Mouse (Mus musculus) kidney, embryonic 14.5 days (tissue): ENCODE data around the gene Mpo. TPM values are rescaled to one million over a fixed set of nuclear protein-coding genes. Genes with fewer than 3 reads are reported as not detected.

ENCODE experiments used
- ATAC-seq: fragments of 200-750 bp; cut with Nextera tagmentation; 2 replicates; pipeline ENCODE4 v1.8.0; 2017; ENCODE audit warnings: moderate number of reproducible peaks, mild to moderate bottlenecking, moderate TSS enrichment, moderate library complexity; ENCODE audit not compliant: low FRiP score, low TSS enrichment
- H3K27ac ChIP-seq: fragments of 300-500 bp; sonication (generic); 2 replicates; pipeline ENCODE4 v1.5.1; 2014; ENCODE audit warnings: low read depth, mild to moderate bottlenecking, low read length, moderate library complexity, mixed read lengths
- H3K27me3 ChIP-seq: fragments of 300-500 bp; sonication (generic); 2 replicates; pipeline ENCODE4 v1.6.1; 2014; ENCODE audit warnings: mild to moderate bottlenecking, low read length; ENCODE audit not compliant: control insufficient read depth, insufficient read depth
- H3K36me3 ChIP-seq: fragments of 300-500 bp; sonication (generic); 2 replicates; pipeline ENCODE4 v1.6.1; 2014; ENCODE audit warnings: low read length, mixed read lengths; ENCODE audit not compliant: control insufficient read depth, insufficient read depth
- H3K4me1 ChIP-seq: fragments of 300-500 bp; sonication (generic); 2 replicates; pipeline ENCODE4 v1.6.1; 2014; ENCODE audit warnings: low read length, mixed read lengths; ENCODE audit not compliant: control insufficient read depth, insufficient read depth
- H3K4me2 ChIP-seq: fragments of 300-500 bp; sonication (generic); replicated peaks from 2 replicates; pipeline ENCODE4 v1.6.1; 2014; ENCODE audit warnings: low read depth, mild to moderate bottlenecking, low read length
- H3K4me3 ChIP-seq: fragments of 300-500 bp; sonication (generic); 2 replicates; pipeline ENCODE4 v1.5.1; 2014; ENCODE audit warnings: mild to moderate bottlenecking, low read length
- H3K9ac ChIP-seq: fragments of 300-500 bp; sonication (generic); 2 replicates; pipeline ENCODE4 v1.6.1; 2014; ENCODE audit warnings: low read depth, mild to moderate bottlenecking, low read length, moderate library complexity
- H3K9me3 ChIP-seq: fragments of 300-500 bp; sonication (generic); 2 replicates; pipeline ENCODE4 v1.6.1; 2016; ENCODE audit warnings: low read length; ENCODE audit not compliant: control insufficient read depth
- WGBS: fragments of 180-500 bp; shearing (Covaris S2); extraction: QIAGEN DNeasy Blood & Tissue Kit; methylation state at CpG from one replicate; pipeline ENCODE4 v1.1.7; 2014; 5-methylcytosine and 5-hydroxymethylcytosine counted together
- polyA plus RNA-seq: library from polyadenylated mRNA; unstranded; fragments of >200 nt; fragmentation: Nextera tagmentation; extraction: Ambion mirVana; gene quantifications from 2 replicates; pipeline ENCODE4 v1.2.1, GENCODE M21; 2014

The Mpo gene
- polyA plus RNA-seq, 1 experiment from 2014 or later: 0.41 TPM

- 49% methylated on average over 4 of the region's 4 CpGs for WGBS
Observed at GRCm38 (mm10) chr11:87811396-87811795, 18.0 kb downstream of the Mpo start.

GRCm38 (mm10) chr11:87814831-87815230 lies 21.4 kb downstream of the Mpo start:
- Histone ChIP-seq H3K27me3 (no peaks in the 10 kb centered on the region), H3K9me3 (no peaks in the 10 kb centered on the region), H3K27ac (no peak overlapping the region), H3K4me3 (no peak overlapping the region), H3K36me3 (no peaks in the 10 kb centered on the region), H3K9ac (no peak overlapping the region), H3K4me2 (no peak overlapping the region), H3K4me1 (no peaks in the 10 kb centered on the region)
- WGBS: 76% methylated on average over 8 of the region's 8 CpGs
- no peak for ATAC-seq

More at GRCm38 (mm10) chr11:87811396-87811795, 18.0 kb downstream of the Mpo start:
- H3K9ac ChIP-seq: no peak overlapping the region
- no peaks in the 10 kb centered on the region for H3K27me3 ChIP-seq
- H3K36me3 ChIP-seq: no peaks in the 10 kb centered on the region
- no peak overlapping the region for H3K4me2 ChIP-seq
- H3K9me3 ChIP-seq: no peaks in the 10 kb centered on the region
- H3K27ac ChIP-seq: no peak overlapping the region
- no peaks in the 10 kb centered on the region for H3K4me1 ChIP-seq
- no peak overlapping the region for H3K4me3 ChIP-seq
- no peak for ATAC-seq

- Histone ChIP-seq H3K9ac (0 out of 2 replicates have a peak overlapping the region, but pooled peaks have one; percentile 51), H3K4me3 (peak overlapping the region; percentile 38), H3K36me3 (no peaks in the 10 kb centered on the region), H3K4me2 (peak overlapping the region; percentile 72), H3K27me3 (no peaks in the 10 kb centered on the region), H3K27ac (no peak overlapping the region), H3K9me3 (no peaks in the 10 kb centered on the region), H3K4me1 (no peaks in the 10 kb centered on the region; the same call in 1 of the 2 replicates)
- 3% methylated on average over 30 of the region's 31 CpGs for WGBS
- ATAC-seq: peak; percentile 52
Observed at GRCm38 (mm10) chr11:87816707-87817442, 23.5 kb downstream of the Mpo start.

GRCm38 (mm10) chr11:87817443-87817773 lies 24.0 kb downstream of the Mpo start:
- H3K9ac ChIP-seq: 0 out of 2 replicates have a peak overlapping the region, but pooled peaks have one; percentile 51

GRCm38 (mm10) chr11:87821502-87821901 lies 28.1 kb downstream of the Mpo start:
- no peaks in the 10 kb centered on the region for H3K9me3 ChIP-seq
- 47% methylated on average over 5 of the region's 5 CpGs for WGBS
- no peak for ATAC-seq

More at GRCm38 (mm10) chr11:87817443-87817773, 24.0 kb downstream of the Mpo start:
- Histone ChIP-seq H3K27me3 (no peaks in the 10 kb centered on the region), H3K4me2 (peak overlapping the region; percentile 72), H3K9me3 (no peaks in the 10 kb centered on the region), H3K36me3 (no peaks in the 10 kb centered on the region), H3K27ac (no peak overlapping the region), H3K4me3 (peak overlapping the region; percentile 38), H3K4me1 (no peaks in the 10 kb centered on the region; the same call in 1 of the 2 replicates)
- no peak for ATAC-seq
- WGBS: 32% methylated on average over 4 of the region's 4 CpGs

GRCm38 (mm10) chr11:87828239-87828900 lies 35.0 kb downstream of the Mpo start, which contains the start of gene Lpo:
Lpo (minus strand) TSS chr11:87828289.
- ATAC-seq: no peak
- Histone ChIP-seq H3K4me3 (no peak within 1 kb of the TSS), H3K27ac (no peak within 1 kb of the TSS), H3K9ac (no peak within 1 kb of the TSS), H3K9me3 (no peaks in the 10 kb centered on the region), H3K4me2 (no peak within 1 kb of the TSS), H3K27me3 (no peaks in the 10 kb centered on the region), H3K4me1 (no peaks in the 10 kb centered on the region), H3K36me3 (no peaks in the 10 kb centered on the region)
- 45% methylated on average over 10 of the region's 10 CpGs for WGBS

More at GRCm38 (mm10) chr11:87821502-87821901, 28.1 kb downstream of the Mpo start:
- H3K27ac ChIP-seq: no peak overlapping the region
- no peak overlapping the region for H3K9ac ChIP-seq
- no peak overlapping the region for H3K4me2 ChIP-seq
- no peak overlapping the region for H3K4me3 ChIP-seq
- no peaks in the 10 kb centered on the region for H3K27me3 ChIP-seq
- H3K36me3 ChIP-seq: no peaks in the 10 kb centered on the region
- H3K4me1 ChIP-seq: no peaks in the 10 kb centered on the region; the same call in 1 of the 2 replicates

GRCm38 (mm10) chr11:87840676-87841075 lies 47.3 kb downstream of the Mpo start:
- H3K4me2 ChIP-seq: no peak overlapping the region
- H3K9me3 ChIP-seq: no peaks in the 10 kb centered on the region
- 83% methylated on average over 8 of the region's 8 CpGs for WGBS
- no peaks in the 10 kb centered on the region for H3K36me3 ChIP-seq
- H3K4me3 ChIP-seq: no peak overlapping the region
- H3K9ac ChIP-seq: no peak overlapping the region
- no peaks in the 10 kb centered on the region for H3K4me1 ChIP-seq
- H3K27me3 ChIP-seq: no peaks in the 10 kb centered on the region
- H3K27ac ChIP-seq: no peak overlapping the region
- ATAC-seq: no peak

- Histone ChIP-seq H3K4me1 (no peaks in the 10 kb centered on the region), H3K36me3 (no peaks in the 10 kb centered on the region), H3K4me2 (no peak overlapping the region), H3K27ac (no peak overlapping the region), H3K9ac (no peak overlapping the region), H3K4me3 (no peak overlapping the region), H3K9me3 (no peaks in the 10 kb centered on the region), H3K27me3 (no peaks in the 10 kb centered on the region)
- WGBS: 90% methylated on average over 3 of the region's 3 CpGs
- ATAC-seq: no peak
Observed at GRCm38 (mm10) chr11:87841436-87841835, 48.1 kb downstream of the Mpo start.
